Mouse (Mus musculus) thymus, postnatal 0 days (tissue): ENCODE results near the gene Celsr1. TPM values are rescaled to one million over a fixed set of nuclear protein-coding genes. Genes with fewer than 3 reads are reported as not detected.
"Not testable (repeated sequence)": the region's sequence is repeated elsewhere in the genome, so short reads cannot be mapped to it uniquely, and the experiment has no call there.

ENCODE experiments used
- DNase-seq: peaks from one replicate; pipeline ENCODE4 v3.0.0-alpha.2; 2015; ENCODE audit warnings: low spot score
- polyA plus RNA-seq: library from polyadenylated mRNA; unstranded; fragments of >200 nt; fragmentation: Nextera tagmentation; extraction: Ambion mirVana; gene quantifications from 2 replicates; pipeline ENCODE4 v1.2.1, GENCODE M21; 2015

Celsr1 gene
- polyA plus RNA-seq, 1 experiment from 2014 or later = 3.6 TPM

DNA sequence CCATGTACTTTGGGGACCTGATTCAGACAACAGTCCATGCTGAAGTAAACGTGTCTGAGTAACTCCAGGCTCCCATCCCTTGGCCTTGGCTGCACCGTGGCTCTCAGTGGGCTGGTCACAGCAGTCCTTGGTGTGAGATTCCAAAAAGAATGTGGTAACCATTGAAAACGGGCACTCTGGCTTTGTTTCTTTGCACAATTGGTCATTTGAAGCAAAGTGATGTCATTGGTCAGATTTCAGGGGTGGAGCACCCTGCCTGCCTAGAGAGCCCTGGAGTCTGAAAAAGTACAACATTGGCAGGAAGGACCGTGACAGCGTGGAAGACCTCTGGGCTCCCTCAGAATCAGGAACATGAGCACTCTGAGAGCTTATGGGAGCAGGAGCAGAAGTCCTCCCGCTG, 134.2 kb downstream of the Celsr1 start:
- no peak for DNase-seq

DNA sequence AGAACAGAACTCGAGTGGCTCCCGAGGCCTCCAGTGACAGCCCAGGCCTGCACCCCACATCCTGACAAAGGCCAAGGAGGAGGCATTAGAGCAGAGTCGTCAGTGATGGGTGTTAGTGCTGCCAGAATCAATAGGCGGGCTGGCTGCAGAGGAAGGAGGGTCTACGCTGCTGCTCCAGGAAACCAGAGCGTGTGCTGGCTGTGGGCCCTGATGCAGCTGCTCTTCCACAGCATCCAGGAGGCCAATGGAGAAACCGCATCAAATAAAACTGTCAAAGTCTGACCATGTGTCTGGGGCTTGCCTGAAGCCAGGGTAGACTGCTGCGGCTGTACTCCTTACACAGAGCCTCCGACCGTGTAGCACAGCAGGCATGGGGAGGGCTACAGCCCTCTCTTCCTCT, 136.5 kb downstream of the Celsr1 start:
- no peak for DNase-seq

DNA sequence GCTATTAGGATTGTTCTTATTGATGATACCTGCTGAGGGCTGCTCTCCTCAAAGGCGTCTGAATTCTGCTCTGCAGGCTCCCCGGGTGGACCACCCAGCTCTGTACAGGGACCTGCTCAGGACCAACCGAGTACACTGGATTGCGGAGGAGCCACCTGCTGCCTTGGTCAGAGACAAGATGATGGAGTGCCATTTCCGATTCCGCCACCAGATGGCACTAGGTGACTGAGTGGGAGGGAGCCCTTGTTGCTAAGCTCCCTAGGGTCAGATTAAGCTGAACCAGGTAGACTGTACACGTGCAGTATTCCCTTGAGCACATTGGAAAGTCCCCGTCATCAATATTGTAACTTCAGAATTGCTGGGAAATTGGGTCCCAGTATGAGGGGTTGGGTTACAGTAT, 137.3 kb downstream of the Celsr1 start:
- DNase-seq = peak; percentile 84

DNA sequence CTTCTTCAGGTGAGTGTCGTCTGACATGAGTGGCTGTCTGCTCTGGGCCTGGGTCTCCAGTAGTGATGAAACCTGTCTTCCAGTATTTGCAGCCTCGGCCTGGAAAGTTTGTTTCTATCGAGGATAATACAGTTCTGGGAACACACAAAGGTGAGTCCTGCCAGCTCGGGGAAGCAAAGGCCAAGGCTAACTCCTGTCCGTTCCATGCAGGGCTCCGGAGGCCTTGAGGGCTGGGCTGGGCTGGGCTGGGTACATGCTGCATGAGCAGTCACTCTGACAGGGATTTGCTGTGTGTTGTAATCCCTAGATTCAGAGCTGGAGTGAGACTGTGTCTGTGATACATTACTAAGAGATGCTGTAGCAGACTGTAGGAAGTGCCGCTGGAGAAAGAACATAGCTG, 139.7 kb downstream of the Celsr1 start:
- no peak for DNase-seq

DNA sequence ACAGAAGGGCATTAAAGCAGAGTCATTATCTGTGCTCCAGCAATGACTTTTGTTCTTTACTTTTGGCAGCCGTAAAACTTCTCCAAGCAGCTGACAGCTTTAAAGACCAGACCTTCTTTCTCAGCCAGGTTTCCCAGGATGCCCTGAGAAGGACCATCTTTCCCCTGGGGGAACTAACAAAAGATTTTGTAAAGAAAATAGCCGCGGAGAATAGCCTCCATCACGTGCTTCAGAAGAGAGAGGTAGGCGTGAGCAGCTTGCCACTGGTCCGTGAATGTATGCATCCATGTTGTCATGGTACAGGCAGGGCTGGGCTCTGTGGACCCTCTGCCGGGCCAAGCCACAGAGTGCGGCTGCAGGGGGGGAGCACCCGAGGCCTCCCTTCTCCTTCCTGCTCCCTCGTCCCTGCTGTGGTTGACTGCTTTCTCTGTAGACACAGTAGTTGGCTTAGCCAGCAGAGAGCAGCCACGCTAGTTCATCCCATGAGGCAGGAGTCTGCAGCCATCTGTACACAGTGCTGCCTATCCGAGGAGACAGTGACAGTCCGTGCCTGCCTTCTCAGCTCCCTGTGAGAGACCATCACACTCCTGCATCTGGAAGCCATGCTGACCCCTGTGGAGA, 141.0 kb downstream of the Celsr1 start:
- no peak for DNase-seq

DNA sequence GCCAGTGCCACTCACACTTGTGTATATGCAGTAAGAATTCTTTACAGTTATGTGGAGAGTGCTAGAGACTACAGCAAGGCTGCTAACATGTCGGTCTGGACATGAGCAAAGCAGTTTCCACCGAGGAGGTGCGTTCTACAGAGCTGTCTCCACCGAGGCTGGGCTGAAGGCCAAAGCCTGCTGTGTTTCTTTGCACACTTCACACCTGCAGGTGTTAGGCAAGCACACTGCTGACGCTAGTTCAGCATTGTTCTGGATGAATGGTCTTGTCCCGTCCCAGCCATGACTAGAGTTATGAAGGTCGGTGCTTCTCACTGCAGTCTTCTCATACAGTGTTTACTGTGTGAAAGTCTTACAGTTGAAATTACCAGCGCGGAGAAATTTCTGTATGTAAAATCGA, 141.6 kb downstream of the Celsr1 start:
- no peak for DNase-seq

DNA sequence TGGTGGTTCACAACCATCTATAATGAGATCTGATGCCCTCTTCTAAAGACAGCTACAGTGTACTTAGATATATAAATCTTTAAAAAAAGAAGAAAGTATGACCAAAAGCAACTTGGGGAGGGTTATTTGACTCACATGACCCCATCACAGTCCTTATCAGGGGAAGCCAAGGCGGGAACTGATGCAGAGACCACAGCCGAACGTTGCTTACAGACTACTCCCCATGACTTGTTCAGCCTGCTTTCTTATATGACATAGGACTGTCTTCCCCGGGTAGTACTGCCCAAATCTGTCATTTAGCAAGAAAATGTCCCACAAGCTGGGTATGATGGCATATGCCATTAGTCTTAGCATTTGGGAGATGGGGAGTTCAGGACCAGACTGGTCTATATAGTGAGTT, 144.3 kb downstream of the Celsr1 start:
- no peak for DNase-seq

DNA sequence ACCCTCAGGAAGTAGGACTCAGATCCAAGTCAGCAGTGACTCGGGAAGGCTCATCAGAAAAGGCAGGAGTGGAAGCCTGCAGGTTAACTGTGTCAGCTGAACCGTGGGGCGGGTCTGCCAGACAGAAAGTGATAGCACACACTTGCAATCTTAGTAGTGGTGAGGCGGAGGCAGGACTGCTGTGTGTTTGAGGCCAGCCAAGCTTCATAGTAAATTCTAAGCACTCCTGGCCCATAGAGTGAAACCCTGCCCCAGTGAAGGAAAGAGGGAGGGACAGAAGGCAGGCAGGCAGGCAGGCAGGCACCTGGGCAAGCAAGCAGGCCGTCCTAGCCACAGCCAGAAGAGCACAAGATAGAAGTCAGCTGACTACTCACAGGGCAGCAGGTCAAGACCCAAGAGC, 148.0 kb downstream of the Celsr1 start:
- no peak for DNase-seq

DNA sequence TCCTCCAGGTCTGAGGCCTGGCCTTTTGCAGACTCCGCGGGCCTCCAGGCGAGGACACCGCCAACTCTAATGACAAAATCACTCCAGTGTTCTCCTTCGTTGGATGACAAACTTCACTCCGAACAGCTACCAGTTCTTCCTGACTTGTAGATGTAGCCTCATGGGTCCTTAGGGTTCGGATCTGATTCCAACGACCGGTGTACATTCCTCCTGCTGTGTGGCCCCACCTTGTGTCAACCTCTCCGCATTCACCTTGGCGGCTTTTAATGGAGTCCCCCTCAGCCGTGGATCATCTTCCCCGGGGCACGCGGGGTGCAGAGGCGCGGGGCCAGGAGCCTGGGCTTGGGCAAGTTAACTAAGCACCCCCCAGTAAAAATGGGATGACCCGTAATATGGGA, 154.1 kb downstream of the Celsr1 start:
- DNase-seq = no peak

DNA sequence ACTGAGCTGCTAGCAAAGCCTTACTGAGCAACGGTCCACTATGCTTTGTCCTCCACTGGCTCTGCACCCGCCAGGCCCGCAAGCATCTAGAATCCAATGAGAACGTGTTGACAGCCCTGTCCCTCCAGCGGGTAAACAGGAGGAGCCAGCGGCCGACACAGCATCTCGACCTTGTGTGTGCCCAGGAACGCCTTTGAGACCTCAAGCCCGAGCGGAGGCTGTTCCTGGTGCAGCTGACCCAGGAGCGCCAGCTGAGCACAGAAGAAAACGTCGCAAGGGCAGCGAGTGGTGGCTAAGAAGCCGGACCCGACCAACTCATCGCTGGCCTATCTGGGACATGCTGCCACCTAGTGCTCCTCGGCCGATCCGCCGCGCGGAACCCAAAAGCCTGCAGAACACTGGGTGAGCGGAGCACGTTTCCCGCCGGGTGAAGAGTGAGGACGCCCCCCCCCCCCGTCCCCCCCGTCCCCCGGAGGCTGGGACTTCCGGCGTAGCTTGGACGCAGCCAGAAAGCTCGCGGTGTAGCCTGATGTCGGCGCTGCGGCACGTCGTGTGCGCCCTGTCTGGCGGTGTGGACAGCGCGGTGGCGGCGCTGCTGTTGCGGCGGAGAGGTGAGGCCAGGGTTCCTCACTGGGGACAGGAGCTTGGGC, 154.6 kb downstream of the Celsr1 start, which contains the start of gene Trmu:
Trmu (plus strand) TSS at position 465 of the 650 bp plus-strand sequence.
- DNase-seq = peak; percentile 92

DNA sequence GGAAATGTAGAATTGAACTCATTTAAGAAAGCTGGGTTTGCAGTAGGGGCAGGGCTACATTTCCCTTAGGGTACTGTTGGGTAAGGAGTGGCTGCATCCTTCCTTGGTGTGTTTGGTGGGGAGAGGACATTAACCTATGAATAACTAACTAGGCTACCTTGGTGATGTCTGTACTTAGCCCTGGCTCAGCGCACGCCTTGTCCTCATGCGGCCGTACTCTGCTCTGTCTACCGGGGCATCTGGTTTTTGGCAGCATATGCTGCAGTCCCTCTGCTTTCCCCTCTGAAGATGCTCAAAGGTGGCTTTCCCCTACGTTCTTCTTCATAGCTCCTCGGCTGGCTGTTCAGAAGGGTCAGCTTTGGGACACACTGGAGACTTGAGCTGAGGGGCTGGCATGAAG, 156.2 kb downstream of the Celsr1 start:
- no peak for DNase-seq

DNA sequence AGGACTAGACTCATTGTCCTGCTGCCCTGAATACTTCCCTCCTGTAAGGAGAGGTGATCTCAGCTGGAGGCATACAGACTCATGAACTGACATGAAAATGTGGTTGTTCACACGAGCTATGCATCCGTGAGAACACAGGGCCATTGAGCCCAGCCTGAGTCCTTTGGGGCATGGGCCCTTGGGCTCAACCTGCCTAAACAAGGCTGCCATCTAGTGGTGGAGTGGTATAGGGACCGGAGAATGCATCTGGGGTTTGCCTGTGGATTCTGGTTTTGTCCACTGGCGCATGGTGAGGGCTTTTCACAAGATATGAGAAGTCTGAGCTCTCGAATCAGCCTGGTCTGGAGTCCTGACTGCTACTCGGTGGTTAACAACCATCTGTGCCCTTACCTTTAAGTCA, 165.9 kb downstream of the Celsr1 start:
- peak; percentile 77 for DNase-seq

DNA sequence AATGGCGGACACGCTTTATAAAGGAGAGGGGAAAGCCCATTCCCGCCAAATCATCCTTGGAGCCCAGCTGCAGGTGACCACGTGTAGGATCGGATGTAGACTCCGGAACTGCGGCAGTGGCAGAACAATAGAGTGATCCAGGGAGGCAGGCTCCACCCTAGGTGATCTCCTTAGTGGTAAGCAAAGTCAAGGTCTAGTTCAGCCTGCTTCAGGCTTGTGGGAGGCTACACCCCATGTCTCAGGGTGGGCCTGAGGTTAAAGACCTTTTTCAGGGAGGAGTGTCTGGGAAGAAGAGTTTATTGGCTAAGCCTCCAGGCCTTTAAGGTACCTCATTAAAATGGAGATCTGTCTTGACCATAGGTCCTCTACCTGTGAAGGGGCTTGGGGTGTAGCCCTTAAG, 167.7 kb downstream of the Celsr1 start:
- not testable (repeated sequence) for DNase-seq

DNA sequence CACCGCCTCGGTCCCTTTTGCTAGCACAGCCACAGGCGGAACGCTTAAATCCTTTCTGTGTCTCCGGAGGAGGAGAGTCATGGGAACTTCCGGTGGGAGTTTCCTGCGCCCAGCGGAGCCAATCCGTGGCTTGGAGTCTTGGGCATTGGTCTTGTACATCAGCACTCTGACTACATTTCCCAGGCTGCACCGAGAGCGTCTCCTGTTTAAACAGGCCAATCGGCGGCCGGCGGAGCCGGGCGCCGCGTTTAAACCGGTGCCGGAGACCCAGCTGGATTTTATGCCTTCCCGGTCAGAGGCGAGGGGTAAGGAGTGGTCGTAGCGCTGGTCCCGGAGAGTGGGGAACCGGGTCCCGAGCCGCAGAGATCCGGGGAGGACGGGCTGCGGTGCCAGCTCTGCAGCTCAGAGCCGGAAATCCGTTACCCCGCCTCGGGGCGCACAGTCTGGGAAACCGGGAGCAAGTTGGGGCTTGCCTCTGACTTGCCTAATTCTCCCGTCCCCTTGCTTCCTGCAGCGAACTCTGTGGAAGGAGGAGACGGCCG, 174.0 kb downstream of the Celsr1 start, which contains the start of gene Gtse1:
Gtse1 (plus strand) TSS at position 256 of the 542 bp plus-strand sequence.
- peak; percentile 95 for DNase-seq

DNA sequence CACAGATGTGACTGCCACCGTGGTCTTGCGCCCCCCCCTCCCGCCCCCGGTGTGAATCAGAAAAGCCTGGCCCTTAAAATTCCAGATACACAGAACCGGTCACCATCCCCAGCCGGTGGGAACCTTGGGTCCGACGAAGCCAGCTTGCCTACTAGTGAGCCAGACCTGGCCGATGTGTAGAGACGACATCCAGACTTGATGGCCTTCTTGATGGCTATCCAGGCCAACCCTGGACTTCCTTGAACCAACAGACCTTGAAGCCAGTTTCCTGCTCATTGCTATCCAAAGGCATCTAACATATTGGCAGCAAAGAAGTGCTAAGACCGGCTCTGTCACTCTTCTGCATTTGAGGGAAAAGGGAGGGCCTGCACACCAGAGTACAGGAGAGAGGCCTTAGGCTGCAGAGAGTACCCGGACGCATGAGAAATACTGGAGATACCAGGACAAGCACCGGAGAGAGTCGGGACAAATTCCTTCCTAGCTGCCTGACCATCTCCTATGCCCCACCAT, 174.5 kb downstream of the Celsr1 start:
- DNase-seq = no peak

DNA sequence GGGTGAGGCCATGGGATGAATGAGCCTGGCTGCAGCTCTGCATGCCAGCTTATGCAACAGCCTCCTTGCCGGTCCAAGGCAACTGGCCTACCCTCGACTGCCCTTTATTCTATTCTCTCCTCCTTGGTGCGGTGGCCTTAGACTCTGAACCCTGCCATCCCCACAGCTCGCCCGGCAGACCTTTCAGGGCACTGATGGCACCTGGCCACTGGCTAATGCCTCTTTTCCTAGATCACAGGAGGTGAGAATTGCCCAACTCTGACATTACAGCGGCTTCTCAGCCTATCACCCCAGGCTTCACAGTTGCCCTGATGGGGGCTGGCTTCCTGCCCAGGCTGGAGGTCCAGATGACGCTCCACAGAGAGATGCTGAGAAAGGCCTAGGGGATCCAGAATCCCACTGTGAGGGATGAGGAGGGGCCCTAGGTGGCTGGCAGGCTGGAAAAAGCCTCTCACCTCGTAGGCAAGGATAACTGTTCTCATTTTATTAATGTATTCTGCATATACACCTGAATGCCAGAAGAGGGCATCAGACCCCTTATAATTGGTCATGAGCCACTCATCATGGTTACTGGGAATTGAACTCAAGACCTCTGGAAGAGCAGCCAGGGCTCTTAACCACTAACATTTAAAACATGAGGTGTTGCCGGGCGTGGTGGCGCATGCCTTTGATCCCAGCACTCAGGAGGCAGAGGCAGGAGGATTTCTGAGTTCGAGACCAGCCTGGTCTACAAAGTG, 181.8 kb downstream of the Celsr1 start:
- DNase-seq = no peak

Other genes starting within 250 kb of the Celsr1 start
- gene Cdpf1, start 222.1 kb downstream of the Celsr1 start, polyA plus RNA-seq = 62.3 and 62.9 TPM in 2 replicates
- 0.01 and 0.03 TPM in 2 replicates for gene Pkdrej, start 212.0 kb downstream of the Celsr1 start, polyA plus RNA-seq
- gene Ttc38, start 201.5 kb downstream of the Celsr1 start, polyA plus RNA-seq = 8.1 and 10.1 TPM in 2 replicates
- gene Gtse1, start 174.0 kb downstream of the Celsr1 start, polyA plus RNA-seq = 27.0 and 27.4 TPM in 2 replicates
- 33.9 and 34.3 TPM in 2 replicates for gene Trmu, start 154.5 kb downstream of the Celsr1 start, polyA plus RNA-seq
- 14.8 TPM in 2 replicates for gene Gramd4, start 23.9 kb upstream of the Celsr1 start, polyA plus RNA-seq
- gene Cerk, start 152.4 kb upstream of the Celsr1 start, polyA plus RNA-seq = 54.4 and 64.4 TPM in 2 replicates
- gene Tbc1d22a, start 180.7 kb upstream of the Celsr1 start, polyA plus RNA-seq = 19.8 and 21.0 TPM in 2 replicates